Mouse (Mus musculus) heart, embryonic 13.5 days (tissue): ENCODE data around the gene Zbtb8a. TPM values are rescaled to one million over a fixed set of nuclear protein-coding genes. Genes with fewer than 3 reads are reported as not detected.
A peak's percentile ranks its signal among the peaks of the same experiment; 100 is the strongest.

Source experiments
- ATAC-seq: fragments of 200-750 bp; cut with Nextera tagmentation; 2 replicates; pipeline ENCODE4 v1.8.0; 2017; ENCODE audit warnings: moderate TSS enrichment; ENCODE audit not compliant: insufficient number of reproducible peaks, low FRiP score, low TSS enrichment; ENCODE audit errors: extremely low read depth
- H3K27ac ChIP-seq: fragments of 300-500 bp; sonication (generic); replicated peaks from 2 replicates; pipeline ENCODE4 v1.5.1; 2015; ENCODE audit warnings: moderate library complexity, mild to moderate bottlenecking, inconsistent platforms
- H3K27me3 ChIP-seq: fragments of 300-500 bp; sonication (generic); replicated peaks from 2 replicates; pipeline ENCODE4 v1.6.1; 2015; ENCODE audit warnings: mild to moderate bottlenecking, inconsistent platforms
- H3K36me3 ChIP-seq: fragments of 300-500 bp; sonication (generic); 2 replicates; pipeline ENCODE4 v1.6.1; 2015; ENCODE audit warnings: mild to moderate bottlenecking, inconsistent platforms
- H3K4me1 ChIP-seq: fragments of 300-500 bp; sonication (generic); 2 replicates; pipeline ENCODE4 v1.6.1; 2015; ENCODE audit warnings: inconsistent platforms
- H3K4me2 ChIP-seq: fragments of 300-500 bp; sonication (generic); 2 replicates; pipeline ENCODE4 v1.6.1; 2015; ENCODE audit warnings: inconsistent platforms, mild to moderate bottlenecking, moderate library complexity
- H3K4me3 ChIP-seq: fragments of 300-500 bp; sonication (generic); 2 replicates; pipeline ENCODE4 v1.5.1; 2015; ENCODE audit warnings: moderate library complexity, mild to moderate bottlenecking, inconsistent platforms
- H3K9ac ChIP-seq: fragments of 300-500 bp; sonication (generic); 2 replicates; pipeline ENCODE4 v1.6.1; 2015; ENCODE audit warnings: inconsistent platforms, mild to moderate bottlenecking, moderate library complexity
- H3K9me3 ChIP-seq: fragments of 300-500 bp; sonication (generic); 2 replicates; pipeline ENCODE4 v1.6.1; 2016; ENCODE audit warnings: inconsistent platforms
- WGBS: fragments of 180-500 bp; shearing (Covaris S2); methylation state at CpG from one replicate; pipeline ENCODE4 v1.1.7; 2015; ENCODE audit warnings: mixed read lengths; 5-methylcytosine and 5-hydroxymethylcytosine counted together
- polyA plus RNA-seq: library from polyadenylated mRNA; unstranded; fragments of >200 nt; fragmentation: Nextera tagmentation; extraction: Ambion mirVana; gene quantifications from 2 replicates; pipeline ENCODE4 v1.2.1, GENCODE M21; 2015

Gene Zbtb8a
- polyA plus RNA-seq, 1 experiment from 2014 or later, result 11.0 TPM

- H3K4me2 ChIP-seq, result no peak overlapping the region
- 68% methylated on average over 14 of the region's 14 CpGs for WGBS
- no peak for ATAC-seq
These were observed 12.4 kb upstream of the Zbtb8a start for GRCm38 (mm10) chr4:129390216-129390743.

GRCm38 (mm10) chr4:129388404-129388803, 10.5 kb upstream of the Zbtb8a start:
- 76% methylated on average over 5 of the region's 5 CpGs for WGBS
- Histone ChIP-seq H3K9ac (no peak overlapping the region), H3K4me1 (peaks cover 5% of the 10 kb centered on the region; the same call in 1 of the 2 replicates), H3K27ac (no peak overlapping the region), H3K36me3 (no peaks in the 10 kb centered on the region), H3K4me2 (no peak overlapping the region), H3K27me3 (no peaks in the 10 kb centered on the region), H3K9me3 (no peaks in the 10 kb centered on the region), H3K4me3 (no peak overlapping the region)
- ATAC-seq, result no peak

More at GRCm38 (mm10) chr4:129390216-129390743, 12.4 kb upstream of the Zbtb8a start:
- no peak overlapping the region for H3K27ac ChIP-seq
- H3K4me1 ChIP-seq, result no peaks in the 10 kb centered on the region
- H3K27me3 ChIP-seq, result no peaks in the 10 kb centered on the region
- H3K9ac ChIP-seq, result no peak overlapping the region
- no peaks in the 10 kb centered on the region for H3K36me3 ChIP-seq
- H3K9me3 ChIP-seq, result no peaks in the 10 kb centered on the region
- H3K4me3 ChIP-seq, result no peak overlapping the region

- Histone ChIP-seq H3K9me3 (no peaks in the 10 kb centered on the region), H3K27ac (no peak overlapping the region), H3K36me3 (no peaks in the 10 kb centered on the region), H3K4me2 (no peak overlapping the region), H3K4me3 (no peak overlapping the region), H3K27me3 (no peaks in the 10 kb centered on the region), H3K4me1 (peaks cover 5% of the 10 kb centered on the region; the same call in 1 of the 2 replicates), H3K9ac (no peak overlapping the region)
- WGBS, result 64% methylated on average over 2 of the region's 2 CpGs
- ATAC-seq, result no peak
These were observed 9.1 kb upstream of the Zbtb8a start for GRCm38 (mm10) chr4:129386989-129387388.

- H3K4me3 ChIP-seq, result no peak overlapping the region
- no peak overlapping the region for H3K4me2 ChIP-seq
- no peaks in the 10 kb centered on the region for H3K36me3 ChIP-seq
- 67% methylated on average over 8 of the region's 8 CpGs for whole genome bisulfite sequencing
- H3K9me3 ChIP-seq, result no peaks in the 10 kb centered on the region
- H3K27me3 ChIP-seq, result no peaks in the 10 kb centered on the region
- H3K4me1 ChIP-seq, result peaks cover 5% of the 10 kb centered on the region; the same call in 1 of the 2 replicates
- no peak overlapping the region for H3K27ac ChIP-seq
- no peak for ATAC-seq
- no peak overlapping the region for H3K9ac ChIP-seq
These were observed 8.5 kb upstream of the Zbtb8a start for GRCm38 (mm10) chr4:129386269-129386946.

- 81% methylated on average over 11 of the region's 11 CpGs for WGBS
- H3K4me3 ChIP-seq, result no peak overlapping the region
- no peaks in the 10 kb centered on the region for H3K36me3 ChIP-seq
- H3K4me1 ChIP-seq, result peaks cover 5% of the 10 kb centered on the region; the same call in 1 of the 2 replicates
- H3K27ac ChIP-seq, result no peak overlapping the region
- H3K9me3 ChIP-seq, result no peaks in the 10 kb centered on the region
- no peak overlapping the region for H3K4me2 ChIP-seq
- no peak overlapping the region for H3K9ac ChIP-seq
- no peaks in the 10 kb centered on the region for H3K27me3 ChIP-seq
- ATAC-seq, result no peak
These were observed 7.8 kb upstream of the Zbtb8a start for GRCm38 (mm10) chr4:129385685-129386084.

GRCm38 (mm10) chr4:129384440-129384839, 6.5 kb upstream of the Zbtb8a start:
- Histone ChIP-seq H3K36me3 (no peaks in the 10 kb centered on the region), H3K4me2 (no peak overlapping the region), H3K27ac (peak overlapping the region; percentile 53; the same call in 1 of the 2 replicates), H3K27me3 (peaks cover 5% of the 10 kb centered on the region; the same call in 1 of the 2 replicates), H3K4me3 (no peak overlapping the region), H3K4me1 (peaks cover 5% of the 10 kb centered on the region; the same call in 1 of the 2 replicates), H3K9me3 (no peaks in the 10 kb centered on the region), H3K9ac (no peak overlapping the region)
- 16% methylated on average over 6 of the region's 6 CpGs for WGBS
- ATAC-seq, result no peak

- no peaks in the 10 kb centered on the region for H3K9me3 ChIP-seq
- H3K9ac ChIP-seq, result no peak overlapping the region
- H3K4me3 ChIP-seq, result no peak overlapping the region
- peaks cover 5% of the 10 kb centered on the region; the same call in 1 of the 2 replicates for H3K27me3 ChIP-seq
- ATAC-seq, result no peak
- H3K36me3 ChIP-seq, result no peaks in the 10 kb centered on the region
- H3K27ac ChIP-seq, result no peak overlapping the region
- H3K4me2 ChIP-seq, result no peak overlapping the region
- 88% methylated on average over 3 of the region's 3 CpGs for WGBS
- H3K4me1 ChIP-seq, result peaks cover 5% of the 10 kb centered on the region; the same call in 1 of the 2 replicates
These were observed 5.7 kb upstream of the Zbtb8a start for GRCm38 (mm10) chr4:129383586-129383985.

- no peak for ATAC-seq
- Histone ChIP-seq H3K4me2 (no peak overlapping the region), H3K9ac (no peak overlapping the region), H3K9me3 (no peaks in the 10 kb centered on the region), H3K27ac (no peak overlapping the region), H3K4me3 (no peak overlapping the region), H3K27me3 (peaks cover 5% of the 10 kb centered on the region; the same call in 1 of the 2 replicates), H3K36me3 (no peaks in the 10 kb centered on the region), H3K4me1 (peaks cover 8% of the 10 kb centered on the region)
- 83% methylated on average over 2 of the region's 2 CpGs for WGBS
These were observed 4.6 kb upstream of the Zbtb8a start for GRCm38 (mm10) chr4:129382488-129382887.

GRCm38 (mm10) chr4:129382029-129382428, 4.1 kb upstream of the Zbtb8a start:
- 82% methylated on average over 9 of the region's 9 CpGs for WGBS
- no peak for ATAC-seq

GRCm38 (mm10) chr4:129381148-129381547, 3.2 kb upstream of the Zbtb8a start:
- no peaks in the 10 kb centered on the region for H3K9me3 ChIP-seq
- H3K4me3 ChIP-seq, result no peak overlapping the region
- H3K36me3 ChIP-seq, result no peaks in the 10 kb centered on the region
- peaks cover 5% of the 10 kb centered on the region; the same call in 1 of the 2 replicates for H3K27me3 ChIP-seq
- no peak for ATAC-seq
- peaks cover 8% of the 10 kb centered on the region for H3K4me1 ChIP-seq
- 68% methylated on average over 8 of the region's 8 CpGs for WGBS
- H3K9ac ChIP-seq, result no peak overlapping the region
- H3K27ac ChIP-seq, result no peak overlapping the region
- H3K4me2 ChIP-seq, result no peak overlapping the region

More at GRCm38 (mm10) chr4:129382029-129382428, 4.1 kb upstream of the Zbtb8a start:
- Histone ChIP-seq H3K4me1 (peaks cover 8% of the 10 kb centered on the region), H3K9me3 (no peaks in the 10 kb centered on the region), H3K9ac (no peak overlapping the region), H3K27me3 (peaks cover 5% of the 10 kb centered on the region; the same call in 1 of the 2 replicates), H3K36me3 (no peaks in the 10 kb centered on the region), H3K27ac (no peak overlapping the region), H3K4me2 (no peak overlapping the region), H3K4me3 (no peak overlapping the region)

GRCm38 (mm10) chr4:129379805-129380204, 1.9 kb upstream of the Zbtb8a start:
- no peak for ATAC-seq
- H3K27me3 ChIP-seq, result peaks cover 5% of the 10 kb centered on the region; the same call in 1 of the 2 replicates
- 54% methylated on average over 3 of the region's 3 CpGs for WGBS
- no peak overlapping the region for H3K4me2 ChIP-seq
- peaks cover 8% of the 10 kb centered on the region for H3K4me1 ChIP-seq
- no peak overlapping the region for H3K27ac ChIP-seq
- no peak overlapping the region for H3K9ac ChIP-seq
- no peaks in the 10 kb centered on the region for H3K9me3 ChIP-seq
- no peaks in the 10 kb centered on the region for H3K36me3 ChIP-seq
- H3K4me3 ChIP-seq, result no peak overlapping the region
